In genomic region chr7:19543584-19543983, GRCm38 (mm10) we compare ENCODE assay signal across 11 mouse cellular contexts. TPM values are rescaled to one million over a fixed set of nuclear protein-coding genes. Genes with fewer than 3 reads are reported as not detected.
DNase-seq lines count a peak whose midpoint lies in the region; ATAC-seq and TF ChIP-seq lines count a peak whose summit lies in the region.
"Had no signal": no experiment of that assay in that cellular context is flagged by ENCODE, and none has a peak within 500 bp of the region (broad histone marks: within the 10 kb centered on the region; RNA-seq: fewer than 3 reads in every experiment).

No protein-coding gene starts in this region.

- no peak for TF ChIP-seq POLR2A in testis, adult 2 months (IDR thresholded peaks at IDR 0.05; ENCODE audit: control insufficient read depth, low read depth, low read length)

- H3K27me3 ChIP-seq in testis, adult 2 months (ENCODE audit: control insufficient read depth, insufficient read depth, low read length), result no peaks in the 10 kb centered on the region
- H3K27me3 ChIP-seq: midbrain, embryonic 12.5 days had no signal

- peak; percentile 59 for ATAC-seq in megakaryocyte, adult 5-6 weeks (ENCODE audit: poor library complexity, severe bottlenecking)
- ATAC-seq: forebrain, embryonic 14.5 days had no signal

- no peak overlapping the region for H3K27ac ChIP-seq in testis, adult 2 months (ENCODE audit: control insufficient read depth, insufficient read depth, low read depth, low read length)
- H3K27ac ChIP-seq: midbrain, embryonic 12.5 days had no signal

- TF ChIP-seq CTCF in testis, adult 2 months (IDR thresholded peaks at IDR 0.05; ENCODE audit: control insufficient read depth, insufficient read depth, insufficient replicate concordance, low read depth, low read length), result peak; percentile 40; the same call in 1 of the 2 replicates

- no peak overlapping the region for H3K4me3 ChIP-seq in testis, adult 2 months (ENCODE audit: control insufficient read depth, low read depth, low read length)
- H3K4me3 ChIP-seq: midbrain, embryonic 12.5 days had no signal

- peak; percentile 56 for DNase-seq in heart, postnatal 4 days
- no peak for DNase-seq in heart, adult 9 months (ENCODE audit: low spot score in 2 of 2)
- no peak for DNase-seq in testis, postnatal 10 days (ENCODE audit: low spot score)
- no peak for DNase-seq in layer of hippocampus, postnatal 10 days (ENCODE audit: low spot score in 2 of 2)
- no peak for DNase-seq in retina, embryonic 14.5 days (ENCODE audit: low spot score)
- DNase-seq in frontal cortex, postnatal 36 days (ENCODE audit: low spot score in 2 of 2), result no peak

- peaks cover 4% of the 10 kb centered on the region for H3K4me1 ChIP-seq in testis, adult 2 months (ENCODE audit: control insufficient read depth, insufficient read depth, low read length)

- no peaks in the 10 kb centered on the region for H3K36me3 ChIP-seq in testis, adult 2 months (ENCODE audit: control insufficient read depth, insufficient read depth, low read length)
- H3K36me3 ChIP-seq: midbrain, embryonic 12.5 days had no signal

RNA-seq across cellular contexts. Expression of gene Ppp1r37, which starts 19.3 kb away (rescaled TPM):
- total RNA-seq in heart, postnatal 4 days (2021), result 10 to 100 TPM; 45.4 to 45.6 TPM
- 37.3 and 48.4 TPM in 2 replicates for polyA plus RNA-seq in testis, adult 2 months (2012; rRNA removed)
- total RNA-seq in megakaryocyte, adult 5-6 weeks (2015), result 10.4 and 13.1 TPM in 2 replicates
- 14.1 and 14.3 TPM in 2 replicates for total RNA-seq in megakaryocyte, adult 5-6 weeks (2017)
- total RNA-seq in layer of hippocampus, postnatal 10 days (2021), result 10 to 100 TPM; 82.0 to 83.6 TPM

RNA-seq across cellular contexts. Expression of gene Nkpd1, which starts 25.9 kb away (rescaled TPM):
- not detected for total RNA-seq in heart, postnatal 4 days (2021)
- polyA plus RNA-seq in testis, adult 2 months (2012; rRNA removed), result 5.6 and 6.9 TPM in 2 replicates
- total RNA-seq in megakaryocyte, adult 5-6 weeks (2015), result 0.23 TPM in 1 of 2 replicates, not detected in the other
- not detected in 2 replicates for total RNA-seq in megakaryocyte, adult 5-6 weeks (2017)
- total RNA-seq in layer of hippocampus, postnatal 10 days (2021), result 1 to 10 TPM in 1 of 2 experiments, under 1 TPM in 1; 0.94 to 1.0 TPM
- polyA plus RNA-seq: heart, embryonic 16.5 days had no signal

RNA-seq across cellular contexts. Expression of gene Zfp296, which starts 33.5 kb away (rescaled TPM):
- total RNA-seq in heart, postnatal 4 days (2021), result under 1 TPM in 1 of 2 experiments, not detected in 1; 0.17 TPM
- polyA plus RNA-seq in testis, adult 2 months (2012; rRNA removed), result 7.0 and 10.5 TPM in 2 replicates
- 4.5 and 5.4 TPM in 2 replicates for total RNA-seq in megakaryocyte, adult 5-6 weeks (2015)
- total RNA-seq in megakaryocyte, adult 5-6 weeks (2017), result 3.2 and 4.8 TPM in 2 replicates
- not detected for total RNA-seq in layer of hippocampus, postnatal 10 days (2021)

RNA-seq across cellular contexts. Expression of gene Gemin7, which starts 33.8 kb away (rescaled TPM):
- 10 to 100 TPM; 55.3 to 61.1 TPM for total RNA-seq in heart, postnatal 4 days (2021)
- polyA plus RNA-seq in testis, adult 2 months (2012; rRNA removed), result 64.1 and 68.2 TPM in 2 replicates
- total RNA-seq in megakaryocyte, adult 5-6 weeks (2015), result 78.2 and 107 TPM in 2 replicates
- 39.9 and 49.3 TPM in 2 replicates for total RNA-seq in megakaryocyte, adult 5-6 weeks (2017)
- 10 to 100 TPM; 41.3 to 42.5 TPM for total RNA-seq in layer of hippocampus, postnatal 10 days (2021)

RNA-seq across cellular contexts. Expression of gene Trappc6a, which starts 35.4 kb away (rescaled TPM):
- 10 to 100 TPM; 45.8 to 46.8 TPM for total RNA-seq in heart, postnatal 4 days (2021)
- polyA plus RNA-seq in testis, adult 2 months (2012; rRNA removed), result 61.1 and 62.1 TPM in 2 replicates
- total RNA-seq in megakaryocyte, adult 5-6 weeks (2015), result 27.1 and 32.1 TPM in 2 replicates
- total RNA-seq in megakaryocyte, adult 5-6 weeks (2017), result 15.3 and 18.0 TPM in 2 replicates
- total RNA-seq in layer of hippocampus, postnatal 10 days (2021), result 10 to 100 TPM; 22.3 to 24.6 TPM
